Mouse (Mus musculus): ENCODE measurements around the gene Gdpd5. TPM values are rescaled to one million over a fixed set of nuclear protein-coding genes. Genes with fewer than 3 reads are reported as not detected.

Gdpd5 gene
- total and polyA plus RNA-seq, 3 experiments = 0.15 to 0.26 TPM; not detected in 1

GRCm38 (mm10) chr7:99360021-99360802 is 21.0 kb upstream of the Gdpd5 start:
- Histone ChIP-seq H3K9ac (ENCODE audit: control insufficient read depth, low read depth, low read length, poor library complexity, severe bottlenecking) (no peak overlapping the region), H3K27ac (ENCODE audit: control insufficient read depth, low read depth, low read length) (no peak overlapping the region), H3K4me1 (ENCODE audit: control insufficient read depth in 1 of 2, insufficient read depth in 2 of 2, low read length in 2 of 2) (peaks cover 0 to 7% of the 10 kb centered on the region in 2 experiments; a peak in 1 of 4 replicates), H3K79me2 (ENCODE audit: control insufficient read depth, insufficient read depth, low read length, poor library complexity) (no peaks in the 10 kb centered on the region), H3K9me3 (replicated peaks; ENCODE audit: insufficient read depth, low read length) (no peaks in the 10 kb centered on the region), H3K27me3 (ENCODE audit: control insufficient read depth in 1 of 2, insufficient read depth in 2 of 2, low read length in 2 of 2) (no peaks in the 10 kb centered on the region), H3K4me3 (ENCODE audit: control insufficient read depth in 1 of 2, insufficient read depth in 1 of 2, low read depth in 2 of 2, low read length in 2 of 2) (no peak overlapping the region), H3K36me3 (ENCODE audit: control insufficient read depth in 1 of 2, insufficient read depth in 2 of 2, low read length in 2 of 2) (no peaks in the 10 kb centered on the region)
- TF ChIP-seq E2F4 (IDR thresholded peaks at IDR 0.05; ENCODE audit: borderline replicate concordance, low read depth, low read length) = no peak
- no peak for TF ChIP-seq NELFE (IDR thresholded peaks at IDR 0.05; ENCODE audit: low read depth, low read length)
- TF ChIP-seq KAT2A (conservative IDR thresholded peaks at IDR 0.05; ENCODE audit: low read depth, low read length) = no peak
- no peak for TF ChIP-seq GABPA (IDR thresholded peaks at IDR 0.05; ENCODE audit: low read depth, low read length)
- TF ChIP-seq CHD1 (IDR thresholded peaks at IDR 0.05; ENCODE audit: low read depth, low read length) = no peak
- no peak for TF ChIP-seq HCFC1 (IDR thresholded peaks at IDR 0.05; ENCODE audit: low read depth, low read length)
- TF ChIP-seq CHD2 (IDR thresholded peaks at IDR 0.05; ENCODE audit: low read length) = no peak
- no peak for TF ChIP-seq ZMIZ1 (IDR thresholded peaks at IDR 0.05; ENCODE audit: low read depth, low read length)
- TF ChIP-seq POLR2A (IDR thresholded peaks at IDR 0.05; ENCODE audit: control insufficient read depth in 1 of 2, insufficient read depth in 1 of 2, low read depth in 1 of 2, low read length in 2 of 2, poor library complexity in 1 of 2) = no peak
- peak; percentile 65 for DNase-seq (ENCODE audit: low read depth, low spot score)

DNA sequence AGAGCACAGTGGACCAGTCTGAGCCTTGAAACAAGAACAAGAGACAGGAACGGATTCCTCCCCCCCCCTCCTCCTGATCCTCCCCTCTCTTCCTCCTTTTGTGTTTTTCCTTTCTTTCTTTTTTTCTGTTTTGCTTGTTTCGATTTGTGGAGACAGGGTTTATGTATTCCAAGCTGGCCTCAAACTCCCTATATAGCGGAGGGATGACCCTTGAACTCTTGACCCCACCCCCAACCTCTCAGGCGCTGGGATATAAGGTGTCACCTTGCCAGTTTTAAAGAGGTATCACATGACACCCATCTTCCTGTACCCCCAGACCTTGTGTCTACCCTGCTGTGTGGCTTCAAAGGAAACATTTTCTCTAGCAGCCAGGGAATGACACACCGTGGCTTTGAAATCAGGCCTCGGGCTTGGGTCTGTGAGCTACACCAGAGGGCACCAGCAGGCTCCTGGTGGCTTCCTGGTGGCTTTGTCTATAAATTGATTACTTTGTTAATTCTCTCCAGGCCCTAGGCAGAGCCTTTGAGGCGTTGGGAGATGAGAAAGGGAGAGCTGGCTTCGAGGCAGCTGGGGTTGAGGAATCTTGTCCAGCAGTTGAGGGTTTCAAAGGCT is 20.3 kb upstream of the Gdpd5 start:
- no peak overlapping the region for H3K4me3 ChIP-seq (ENCODE audit: control insufficient read depth in 1 of 2, insufficient read depth in 1 of 2, low read depth in 2 of 2, low read length in 2 of 2)
- H3K9me3 ChIP-seq (replicated peaks; ENCODE audit: insufficient read depth, low read length) = no peaks in the 10 kb centered on the region
- H3K9ac ChIP-seq (ENCODE audit: control insufficient read depth, low read depth, low read length, poor library complexity, severe bottlenecking) = no peak overlapping the region
- H3K27ac ChIP-seq (ENCODE audit: control insufficient read depth, low read depth, low read length) = no peak overlapping the region
- no peak for DNase-seq (ENCODE audit: low read depth, low spot score)
- no peaks in the 10 kb centered on the region for H3K36me3 ChIP-seq (ENCODE audit: control insufficient read depth in 1 of 2, insufficient read depth in 2 of 2, low read length in 2 of 2)
- no peaks in the 10 kb centered on the region for H3K27me3 ChIP-seq (ENCODE audit: control insufficient read depth in 1 of 2, insufficient read depth in 2 of 2, low read length in 2 of 2)
- H3K79me2 ChIP-seq (ENCODE audit: control insufficient read depth, insufficient read depth, low read length, poor library complexity) = no peaks in the 10 kb centered on the region
- H3K4me1 ChIP-seq (ENCODE audit: control insufficient read depth in 1 of 2, insufficient read depth in 2 of 2, low read length in 2 of 2) = peaks cover 0 to 7% of the 10 kb centered on the region in 2 experiments; a peak in 1 of 4 replicates
- TF ChIP-seq TCF12 (IDR thresholded peaks at IDR 0.05; ENCODE audit: low read depth, low read length) = no peak
- TF ChIP-seq MAX (IDR thresholded peaks at IDR 0.05; ENCODE audit: low read length) = no peak
- no peak for TF ChIP-seq RAD21 (IDR thresholded peaks at IDR 0.05; ENCODE audit: low read depth, low read length)
- TF ChIP-seq ZNF384 (IDR thresholded peaks at IDR 0.05; ENCODE audit: low read depth, low read length) = no peak
- TF ChIP-seq USF1 (IDR thresholded peaks at IDR 0.05; ENCODE audit: low read depth, low read length) = no peak
- TF ChIP-seq ZC3H11A (IDR thresholded peaks at IDR 0.05; ENCODE audit: low read depth, low read length) = no peak
- no peak for TF ChIP-seq MAFK (IDR thresholded peaks at IDR 0.05; ENCODE audit: borderline replicate concordance, low read depth, low read length)
- no peak for TF ChIP-seq ZKSCAN1 (IDR thresholded peaks at IDR 0.05; ENCODE audit: low read depth, low read length)
- TF ChIP-seq ELF1 (IDR thresholded peaks at IDR 0.05; ENCODE audit: low read depth, low read length) = no peak
- TF ChIP-seq E2F4 (IDR thresholded peaks at IDR 0.05; ENCODE audit: borderline replicate concordance, low read depth, low read length) = no peak
- TF ChIP-seq UBTF (IDR thresholded peaks at IDR 0.05; ENCODE audit: borderline replicate concordance, insufficient read depth, low read depth, low read length) = no peak
- no peak for TF ChIP-seq GABPA (IDR thresholded peaks at IDR 0.05; ENCODE audit: low read depth, low read length)
- no peak for TF ChIP-seq MYC (IDR thresholded peaks at IDR 0.05; ENCODE audit: low read depth, low read length)
